Mouse (Mus musculus) brain, embryonic 14.5 days (tissue): ENCODE measurements at regions not wholly inside any gene's neighbourhood (a gene's known extent, or its start where the extent isn't known, plus 50 kb on each side); places are given as distances from the start of the nearest gene placed in this dataset.

ENCODE experiments used
- CTCF ChIP-seq: fragments of 200-500 bp; IDR thresholded peaks from 2 replicates; pipeline ENCODE4 v1.5.1; 2012; ENCODE audit warnings: inconsistent platforms, mild to moderate bottlenecking, moderate library complexity, borderline replicate concordance; ENCODE audit not compliant: insufficient read depth, insufficient read length; ENCODE audit errors: extremely low read depth
- POLR2A ChIP-seq: fragments of 200-500 bp; IDR thresholded peaks from 2 replicates; pipeline ENCODE4 v1.6.1; 2012; ENCODE audit warnings: mild to moderate bottlenecking, inconsistent platforms, borderline replicate concordance; ENCODE audit not compliant: poor library complexity, insufficient read depth, insufficient read length, severe bottlenecking; ENCODE audit errors: extremely low read depth

GRCm38 (mm10) chr4:125186246-125186645, 58.6 kb upstream of the Zc3h12a start:
- TF ChIP-seq CTCF, result no peak
- no peak for TF ChIP-seq POLR2A
